Mouse (Mus musculus): Measurements from ENCODE around the gene Upp2.

DNA sequence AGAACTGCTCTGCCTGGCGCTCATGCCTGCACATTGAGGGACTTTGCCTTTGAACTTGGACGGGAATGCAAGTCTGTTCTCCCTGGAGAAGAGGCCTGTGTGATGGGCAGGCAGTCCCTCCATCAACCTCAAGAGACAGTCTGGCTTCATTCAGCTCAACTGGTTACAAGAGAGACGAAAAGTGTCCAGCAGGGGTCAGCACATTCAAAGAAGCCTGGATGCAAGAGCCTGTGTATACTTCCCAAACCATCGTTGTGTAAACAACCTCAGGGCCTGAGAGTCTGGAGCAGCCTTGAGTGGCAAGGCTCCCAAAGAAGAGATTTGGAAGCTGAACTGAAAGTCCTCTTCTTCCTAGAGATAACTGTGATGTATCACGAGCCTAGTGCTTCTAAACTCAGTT is 132.8 kb downstream of the Upp2 start:
- TF ChIP-seq CTCF (IDR thresholded peaks at IDR 0.05; ENCODE audit: low read depth, low read length) (no peak), GATA1 (IDR thresholded peaks at IDR 0.05; ENCODE audit: borderline replicate concordance, low read length) (no peak)
